Mouse (Mus musculus): Measurements from ENCODE around the gene Pla2g2d.

- no peak for TF ChIP-seq CTCF (IDR thresholded peaks at IDR 0.05)
- TF ChIP-seq POLR2A (IDR thresholded peaks at IDR 0.05; ENCODE audit: insufficient read depth, low read depth, low read length): no peak
- no peak for TF ChIP-seq EP300 (IDR thresholded peaks at IDR 0.05; ENCODE audit: insufficient read depth, low read depth, low read length)
Observed at GRCm38 (mm10) chr4:138772386-138772785, 3.1 kb upstream of the Pla2g2d start.

Measured in heart, adult 2 months (tissue).